Mouse (Mus musculus): ENCODE results near the gene Rhd.
"Not testable (repeated sequence)": the region's sequence is repeated elsewhere in the genome, so short reads cannot be mapped to it uniquely, and the experiment has no call there.

Gene Rhd

DNA sequence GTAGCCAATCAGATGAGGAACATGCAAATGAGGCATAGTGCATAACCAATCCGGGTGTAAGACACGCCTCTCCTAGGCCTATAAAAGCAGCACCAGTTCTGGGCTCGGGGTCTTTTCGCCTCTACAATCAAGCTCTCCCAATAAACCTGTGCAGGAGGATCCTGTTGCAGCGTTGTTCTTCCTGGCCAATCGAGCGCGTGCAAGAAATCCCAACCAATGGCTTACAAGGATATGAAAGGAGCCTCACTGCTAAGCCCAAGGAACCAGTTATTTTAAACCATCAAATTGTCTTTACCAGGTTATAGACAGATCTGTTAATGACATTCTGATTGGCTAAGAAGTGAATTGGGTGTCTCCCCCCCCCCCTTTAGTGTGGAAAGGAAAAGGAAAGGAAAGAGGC, 47.1 kb downstream of the Rhd start:
- DNase-seq (ENCODE audit: low spot score in 2 of 2), result not testable (repeated sequence)

GRCm38 (mm10) chr4:134913413-134913812, 49.1 kb downstream of the Rhd start:
- peak; percentile 73 to 85 for DNase-seq (ENCODE audit: low spot score in 2 of 2)

DNA sequence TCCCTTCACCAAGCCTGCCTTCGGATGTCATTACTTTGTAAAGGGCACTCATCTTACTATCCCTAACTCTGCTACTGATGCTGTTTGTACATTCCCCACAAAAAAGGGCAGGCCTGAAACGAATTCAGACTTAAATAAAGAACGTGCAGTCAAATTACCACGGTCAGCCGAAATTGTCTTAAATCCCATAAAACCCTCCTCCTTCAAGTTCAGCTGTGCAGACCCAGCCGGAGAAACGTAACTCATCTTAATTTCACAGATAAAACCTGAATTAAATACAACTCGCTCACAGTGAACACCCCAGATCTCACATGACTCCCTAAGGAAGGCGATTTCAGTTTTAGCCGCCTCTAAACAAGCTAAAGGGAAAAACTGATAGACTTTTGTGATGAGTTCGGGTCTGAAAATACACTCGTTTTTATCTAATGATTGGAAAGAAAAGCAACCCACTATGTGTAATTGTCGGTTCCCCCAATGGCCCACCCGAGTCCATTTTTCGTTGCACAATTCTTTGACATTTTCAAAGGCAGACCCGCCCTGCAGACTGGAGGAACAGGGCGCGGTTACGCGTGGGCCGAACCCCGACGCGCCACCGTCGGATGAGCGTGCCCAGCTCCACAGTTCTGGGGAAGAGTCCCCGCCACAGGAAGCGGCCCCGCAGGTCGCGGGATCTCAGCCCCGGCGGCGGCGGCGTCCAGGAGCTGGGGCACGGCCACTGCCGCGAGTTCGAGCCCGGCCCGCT, 50.0 kb downstream of the Rhd start:
- no peak for DNase-seq (ENCODE audit: low spot score in 2 of 2)

GRCm38 (mm10) chr4:134914864-134915209, 50.5 kb downstream of the Rhd start, which contains the start of gene Tmem50a:
TSS of gene Tmem50a (minus strand) at chr4:134915024.
- DNase-seq (ENCODE audit: low spot score in 2 of 2), result peak; percentile 95 to 96

GRCm38 (mm10) chr4:134915223-134916050, 51.1 kb downstream of the Rhd start:
- no peak for DNase-seq (ENCODE audit: low spot score in 2 of 2)

DNA sequence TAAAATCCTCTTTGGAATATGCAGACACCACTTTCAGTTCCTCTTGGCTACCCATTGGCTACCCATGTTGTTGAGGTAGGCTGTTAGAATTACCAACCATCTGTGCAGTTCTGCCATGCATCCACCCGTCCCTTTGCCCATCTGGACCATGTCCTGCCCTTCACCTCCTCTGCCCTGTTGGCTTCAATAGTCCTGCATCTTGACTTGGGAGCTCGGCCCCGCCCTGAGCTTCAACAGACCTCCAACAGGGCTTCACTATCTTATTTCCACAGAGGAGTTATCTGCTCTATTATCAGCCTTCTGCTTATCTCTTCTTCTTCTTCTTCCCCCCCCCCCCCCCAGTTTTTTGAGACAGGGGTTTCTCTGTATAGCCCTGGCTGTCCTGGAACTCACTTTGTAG, 52.9 kb downstream of the Rhd start:
- DNase-seq (ENCODE audit: low spot score in 2 of 2), result no peak

DNA sequence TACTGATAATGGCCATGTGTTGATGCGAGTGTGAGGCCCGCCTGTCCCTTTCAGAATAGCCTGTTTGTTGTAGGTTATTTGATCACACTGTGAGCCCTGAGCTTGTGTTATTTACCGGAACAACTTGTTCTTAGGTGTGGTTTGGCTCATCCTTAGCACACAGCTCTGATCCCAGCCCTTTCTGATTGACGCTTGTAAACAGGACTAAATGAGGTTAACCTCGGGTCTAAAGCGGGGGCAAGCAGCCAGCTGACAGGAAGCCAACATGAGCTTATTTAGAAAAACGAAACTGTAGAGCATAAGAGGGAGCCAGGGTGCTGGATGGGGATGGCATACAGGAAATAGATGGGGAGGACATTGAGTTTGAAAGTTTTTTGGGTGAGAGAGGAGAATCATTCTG, 54.0 kb downstream of the Rhd start:
- DNase-seq (ENCODE audit: low spot score in 2 of 2), result no peak

DNA sequence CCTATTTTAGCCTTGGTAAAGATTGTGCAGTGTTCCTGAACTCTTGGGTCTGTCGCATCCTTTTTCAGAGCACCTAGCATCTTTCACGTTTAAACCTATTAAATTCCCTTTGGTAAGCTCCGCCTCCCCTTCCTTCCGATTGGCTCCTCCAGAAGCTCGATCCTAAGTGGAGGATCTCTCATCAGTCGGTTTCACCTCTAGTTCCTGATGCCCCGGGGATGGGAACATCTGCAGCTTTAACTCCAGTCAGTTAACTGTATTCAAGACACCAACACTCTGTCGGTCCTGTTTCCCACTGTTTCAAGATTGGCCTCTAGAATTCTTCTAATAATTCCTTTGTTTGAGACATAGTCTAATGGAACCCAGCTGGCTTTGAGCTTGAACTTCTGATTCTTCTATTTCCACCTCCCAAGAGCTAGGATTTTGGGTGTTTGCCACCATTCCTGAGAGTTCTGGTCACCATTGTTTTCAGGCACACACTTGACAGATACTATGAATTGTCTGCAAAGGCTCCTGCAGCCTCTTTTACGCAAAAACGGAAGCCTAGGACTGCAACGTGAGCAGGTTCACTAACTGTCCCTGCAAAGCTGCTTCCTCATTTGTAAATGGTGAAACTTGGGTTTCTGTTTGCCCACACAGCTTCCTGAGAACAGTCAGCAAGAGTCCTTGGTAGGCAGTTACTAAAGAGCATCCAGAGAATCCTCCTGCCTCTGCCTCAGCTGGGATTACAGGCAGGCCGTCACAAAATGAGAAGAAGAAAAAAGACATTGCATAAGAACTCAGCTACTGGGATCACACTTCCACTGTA, 55.6 kb downstream of the Rhd start:
- DNase-seq (ENCODE audit: low spot score in 2 of 2), result no peak

GRCm38 (mm10) chr4:134920631-134921030, 56.3 kb downstream of the Rhd start:
- no peak for DNase-seq (ENCODE audit: low spot score in 2 of 2)

DNA sequence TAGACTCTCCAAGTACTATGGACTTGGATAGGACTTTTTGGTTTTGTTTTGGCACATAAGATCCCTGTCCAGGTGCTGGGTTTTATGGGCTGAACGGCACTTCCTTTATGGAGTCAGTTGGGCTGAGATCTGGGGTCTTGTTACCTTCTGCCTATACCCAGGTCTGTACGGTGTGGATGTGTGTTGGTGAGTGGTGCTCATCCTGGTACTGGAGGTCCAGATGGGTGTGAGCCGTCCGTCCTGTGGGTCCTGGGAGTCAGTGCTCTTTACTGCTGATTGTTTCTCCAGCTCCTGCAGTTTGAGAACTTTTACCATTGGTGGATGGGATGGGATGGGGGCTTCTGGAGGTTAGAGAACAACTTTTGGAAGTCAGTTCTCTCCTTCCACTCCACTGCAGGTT, 57.4 kb downstream of the Rhd start:
- DNase-seq (ENCODE audit: low spot score in 2 of 2), result no peak

GRCm38 (mm10) chr4:134922111-134922924, 58.0 kb downstream of the Rhd start:
- no peak for DNase-seq (ENCODE audit: low spot score in 2 of 2)

GRCm38 (mm10) chr4:134922925-134923244, 58.5 kb downstream of the Rhd start:
- peak; percentile 39 to 50 for DNase-seq (ENCODE audit: low spot score in 2 of 2)

- DNase-seq (ENCODE audit: low spot score in 2 of 2), result peak; percentile 94 to 96
Observed at GRCm38 (mm10) chr4:134923258-134924018, 59.1 kb downstream of the Rhd start, which contains the start of gene Rsrp1. TSS of gene Rsrp1 (plus strand) at chr4:134923592.

DNA sequence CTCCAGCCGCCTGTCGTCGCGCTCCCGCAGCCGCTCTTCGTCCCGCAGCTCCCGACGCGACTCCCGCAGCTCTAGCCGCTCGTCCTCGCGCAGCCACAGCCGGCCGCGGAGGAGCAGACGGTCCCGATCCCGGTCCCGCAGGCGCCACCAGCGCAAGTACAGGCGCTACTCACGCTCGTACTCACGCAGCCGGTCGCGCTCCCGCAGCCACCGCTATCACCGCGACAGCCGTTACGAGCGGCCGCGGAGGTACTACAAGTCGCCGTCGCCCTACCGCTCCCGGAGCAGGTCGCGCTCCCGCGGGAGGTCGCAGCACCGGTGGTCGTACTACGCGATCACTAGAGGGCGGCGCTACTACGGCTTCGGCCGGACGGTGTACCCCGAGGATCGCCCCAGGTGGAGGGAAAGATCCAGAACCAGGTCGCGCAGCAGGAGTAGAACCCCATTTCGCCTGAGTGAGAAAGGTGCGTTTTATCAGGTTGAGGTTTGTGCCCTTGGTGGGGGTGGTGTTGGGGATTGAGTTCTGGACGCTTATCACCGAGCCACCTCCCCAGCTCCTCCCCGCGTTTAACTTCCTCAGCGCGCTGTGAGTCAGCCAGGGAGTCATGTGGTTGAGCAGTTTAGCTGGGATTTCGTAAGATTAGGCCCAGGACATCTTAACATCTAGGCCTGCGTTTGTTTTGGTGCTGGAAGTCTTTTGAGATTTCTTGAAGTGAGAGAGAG, 59.8 kb downstream of the Rhd start:
- DNase-seq (ENCODE audit: low spot score in 2 of 2), result peak; percentile 48 to 62

DNA sequence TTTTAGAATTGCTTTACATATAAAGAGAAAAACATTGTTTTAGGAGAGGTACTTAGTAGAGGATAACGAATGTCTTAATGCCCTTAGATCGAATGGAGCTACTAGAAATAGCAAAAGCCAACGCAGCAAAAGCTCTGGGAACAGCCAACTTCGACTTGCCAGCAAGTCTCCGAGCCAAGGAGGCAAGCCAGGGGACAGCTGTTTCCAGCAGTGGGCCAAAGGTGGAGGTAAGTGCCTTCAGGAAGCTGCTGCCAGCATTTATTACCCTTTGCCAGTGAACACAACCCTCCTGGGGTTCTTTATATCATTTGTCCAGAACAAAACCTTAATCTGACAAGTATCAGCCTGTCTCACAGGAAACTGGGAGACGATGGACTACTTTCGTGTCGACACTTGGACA, 60.9 kb downstream of the Rhd start:
- no peak for DNase-seq (ENCODE audit: low spot score in 2 of 2)

DNA sequence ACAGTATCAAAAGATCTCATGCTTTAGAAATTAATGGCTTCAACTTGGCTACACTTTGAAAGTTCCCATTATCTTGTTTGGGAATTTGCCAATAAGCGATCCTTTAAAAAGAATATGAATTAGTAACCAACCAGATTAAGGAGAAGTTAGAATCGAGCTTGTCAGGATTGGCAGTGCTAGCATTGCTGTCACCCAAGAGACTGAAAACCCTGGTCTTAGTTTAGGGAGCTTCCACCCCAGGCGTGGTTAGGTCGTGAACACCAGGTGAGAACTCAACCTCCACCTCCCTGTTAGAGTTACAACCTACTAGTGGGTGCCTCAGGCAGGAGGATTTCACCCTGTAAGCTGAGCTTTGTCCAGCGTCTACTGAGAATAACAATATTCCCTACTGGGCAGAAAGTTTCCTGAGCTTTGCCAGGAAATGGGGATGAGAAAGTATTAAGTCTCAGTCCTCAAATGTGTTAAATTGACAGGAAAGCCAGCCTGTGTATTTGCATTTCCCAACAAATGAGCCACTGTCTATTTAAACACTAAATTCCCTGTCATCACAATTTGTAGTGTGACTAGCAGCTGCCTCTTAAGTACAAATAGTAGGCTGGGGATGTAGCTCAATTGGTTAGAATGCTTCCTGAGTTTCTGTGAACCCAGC, 63.6 kb downstream of the Rhd start:
- DNase-seq (ENCODE audit: low spot score in 2 of 2), result no peak

DNA sequence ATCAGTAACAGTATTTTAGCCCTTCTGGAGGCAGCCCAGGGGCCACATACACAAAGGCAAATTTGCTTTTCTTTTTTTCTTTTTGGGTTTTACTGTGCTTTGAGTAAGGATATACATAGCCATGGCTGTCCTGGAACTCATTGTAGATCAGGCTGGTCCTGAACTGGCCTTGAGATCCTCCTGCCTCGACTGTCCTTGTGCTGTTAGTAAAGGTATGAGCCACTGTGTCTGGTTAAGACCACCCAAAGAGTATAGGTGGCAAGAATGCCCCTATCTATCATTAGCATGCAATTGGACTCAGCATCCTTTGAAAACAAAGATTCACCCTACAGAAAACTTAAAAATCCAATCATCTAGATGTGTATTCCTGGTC, 64.1 kb downstream of the Rhd start:
- no peak for DNase-seq (ENCODE audit: low spot score in 2 of 2)

- no peak for DNase-seq (ENCODE audit: low spot score in 2 of 2)
Observed at GRCm38 (mm10) chr4:134929536-134929935, 65.2 kb downstream of the Rhd start.

GRCm38 (mm10) chr4:134930190-134930589, 65.9 kb downstream of the Rhd start:
- DNase-seq (ENCODE audit: low spot score in 2 of 2), result no peak

All from spleen, postnatal 14 days (tissue).